Mouse (Mus musculus): ENCODE measurements around the gene Mtmr4.

Mtmr4 gene

GRCm38 (mm10) chr11:87591526-87592353 lies at the start of gene Mtmr4:
Gene Mtmr4 (plus strand): TSS chr11:87592162.
- peak; percentile 100 for DNase-seq

- no peak for DNase-seq
Observed at GRCm38 (mm10) chr11:87542285-87542684, 49.7 kb upstream of the Mtmr4 start.

GRCm38 (mm10) chr11:87542906-87543305 lies 49.1 kb upstream of the Mtmr4 start:
- no peak for DNase-seq

GRCm38 (mm10) chr11:87553342-87553741 lies 38.6 kb upstream of the Mtmr4 start:
- DNase-seq: no peak

- no peak for DNase-seq
Observed at GRCm38 (mm10) chr11:87554386-87554785, 37.6 kb upstream of the Mtmr4 start.

GRCm38 (mm10) chr11:87555106-87555703 lies 36.8 kb upstream of the Mtmr4 start:
- no peak for DNase-seq

GRCm38 (mm10) chr11:87561208-87561607 lies 30.8 kb upstream of the Mtmr4 start:
- no peak for DNase-seq

- DNase-seq: no peak
Observed at GRCm38 (mm10) chr11:87566501-87566900, 25.5 kb upstream of the Mtmr4 start, which contains the start of gene Gm11492. Gene Gm11492 (plus strand): TSS chr11:87566653.

- DNase-seq: no peak
Observed at GRCm38 (mm10) chr11:87568255-87568953, 23.6 kb upstream of the Mtmr4 start, which contains the start of gene Sept4. Gene Sept4 (plus strand): TSS chr11:87568903.

- no peak for DNase-seq
Observed at GRCm38 (mm10) chr11:87570743-87571142, 21.2 kb upstream of the Mtmr4 start.

GRCm38 (mm10) chr11:87571361-87571950 lies 20.5 kb upstream of the Mtmr4 start:
- no peak for DNase-seq

- no peak for DNase-seq
Observed at GRCm38 (mm10) chr11:87573751-87574150, 18.2 kb upstream of the Mtmr4 start.

GRCm38 (mm10) chr11:87574520-87575180 lies 17.3 kb upstream of the Mtmr4 start:
- DNase-seq: no peak

GRCm38 (mm10) chr11:87577601-87578248 lies 14.2 kb upstream of the Mtmr4 start:
- DNase-seq: peak; percentile 34

- DNase-seq: peak; percentile 71
Observed at GRCm38 (mm10) chr11:87578249-87578962, 13.6 kb upstream of the Mtmr4 start.

GRCm38 (mm10) chr11:87578963-87579601 lies 12.9 kb upstream of the Mtmr4 start:
- DNase-seq: no peak

GRCm38 (mm10) chr11:87579713-87580112 lies 12.2 kb upstream of the Mtmr4 start:
- DNase-seq: no peak

- DNase-seq: no peak
Observed at GRCm38 (mm10) chr11:87580543-87581085, 11.3 kb upstream of the Mtmr4 start.

GRCm38 (mm10) chr11:87581161-87581865 lies 10.6 kb upstream of the Mtmr4 start:
- DNase-seq: no peak
